Mouse (Mus musculus) limb, embryonic 14.5 days (tissue): ENCODE measurements around the gene Ppard. TPM values are rescaled to one million over a fixed set of nuclear protein-coding genes. Genes with fewer than 3 reads are reported as not detected.
"Not testable (repeated sequence)": the region's sequence is repeated elsewhere in the genome, so short reads cannot be mapped to it uniquely, and the experiment has no call there.

ENCODE experiments used
- ATAC-seq: fragments of 200-750 bp; cut with Nextera tagmentation; 2 replicates; pipeline ENCODE4 v1.8.0; 2017; ENCODE audit warnings: low read depth, moderate number of reproducible peaks, moderate TSS enrichment; ENCODE audit not compliant: low FRiP score
- DNase-seq: peaks from one replicate; pipeline ENCODE4 v3.0.0-alpha.2; 2015; ENCODE audit warnings: low spot score
- H3K27ac ChIP-seq: fragments of 300-500 bp; sonication (generic); replicated peaks from 2 replicates; pipeline ENCODE4 v1.5.1; 2014; ENCODE audit warnings: low read depth, mild to moderate bottlenecking, low read length, moderate library complexity, mixed read lengths
- H3K27me3 ChIP-seq: fragments of 300-500 bp; sonication (generic); 2 replicates; pipeline ENCODE4 v1.6.1; 2014; ENCODE audit warnings: low read length, mixed read lengths; ENCODE audit not compliant: control insufficient read depth, insufficient read depth
- H3K36me3 ChIP-seq: fragments of 300-500 bp; sonication (generic); 2 replicates; pipeline ENCODE4 v1.6.1; 2014; ENCODE audit warnings: mild to moderate bottlenecking, low read length, moderate library complexity, mixed read lengths; ENCODE audit not compliant: control insufficient read depth, insufficient read depth
- H3K4me1 ChIP-seq: fragments of 300-500 bp; sonication (generic); 2 replicates; pipeline ENCODE4 v1.6.1; 2014; ENCODE audit warnings: antibody characterized with exemption, low read length, mixed read lengths; ENCODE audit not compliant: control insufficient read depth, insufficient read depth
- H3K4me2 ChIP-seq: fragments of 300-500 bp; sonication (generic); replicated peaks from 2 replicates; pipeline ENCODE4 v1.6.1; 2014; ENCODE audit warnings: low read depth, mild to moderate bottlenecking, low read length, moderate library complexity; ENCODE audit not compliant: severe bottlenecking
- H3K4me3 ChIP-seq: fragments of 300-500 bp; sonication (generic); replicated peaks from 2 replicates; pipeline ENCODE4 v1.5.1; 2014; ENCODE audit warnings: low read length
- H3K9ac ChIP-seq: fragments of 300-500 bp; sonication (generic); 2 replicates; pipeline ENCODE4 v1.6.1; 2014; ENCODE audit warnings: mild to moderate bottlenecking, low read depth, low read length, moderate library complexity; ENCODE audit not compliant: severe bottlenecking
- H3K9me3 ChIP-seq: fragments of 300-500 bp; sonication (generic); 2 replicates; pipeline ENCODE4 v1.6.1; 2016; ENCODE audit warnings: low read length; ENCODE audit not compliant: control insufficient read depth
- POLR2A ChIP-seq: fragments of 200-500 bp; IDR thresholded peaks from 2 replicates; pipeline ENCODE4 v1.8.0; 2012; ENCODE audit warnings: inconsistent platforms, mild to moderate bottlenecking, moderate library complexity, borderline replicate concordance; ENCODE audit not compliant: insufficient read depth, insufficient read length; ENCODE audit errors: extremely low read depth
- WGBS: fragments of 180-500 bp; shearing (Covaris S2); extraction: QIAGEN DNeasy Blood & Tissue Kit; methylation state at CpG from one replicate; pipeline ENCODE4 v1.1.7; 2014; 5-methylcytosine and 5-hydroxymethylcytosine counted together
- polyA plus RNA-seq, 2 experiments: library from polyadenylated mRNA; depleted of rRNA in 1 of 2; stranded (reverse) in 1 of 2; unstranded in 1 of 2; fragments of >200 nt; fragmentation: Nextera tagmentation in 1 of 2; extraction: Ambion mirVana in 1 of 2; gene quantifications; 2 replicates each; pipeline versions ENCODE4 v1.2.1 to v1.2.3; 2012 to 2014

Ppard gene
- polyA plus RNA-seq, 2 experiments = 3.7 to 29.2 TPM

GRCm38 (mm10) chr17:28213236-28213635 is 19.3 kb upstream of the Ppard start:
- Histone ChIP-seq H3K36me3 (no peaks in the 10 kb centered on the region), H3K27me3 (no peaks in the 10 kb centered on the region), H3K4me3 (no peak overlapping the region), H3K27ac (no peak overlapping the region), H3K4me1 (peaks cover 18% of the 10 kb centered on the region), H3K4me2 (no peak overlapping the region), H3K9me3 (no peaks in the 10 kb centered on the region), H3K9ac (no peak overlapping the region)
- no peak for ATAC-seq
- no peak for TF ChIP-seq POLR2A
- WGBS = 28% methylated on average over 4 of the region's 4 CpGs
- no peak for DNase-seq

DNA sequence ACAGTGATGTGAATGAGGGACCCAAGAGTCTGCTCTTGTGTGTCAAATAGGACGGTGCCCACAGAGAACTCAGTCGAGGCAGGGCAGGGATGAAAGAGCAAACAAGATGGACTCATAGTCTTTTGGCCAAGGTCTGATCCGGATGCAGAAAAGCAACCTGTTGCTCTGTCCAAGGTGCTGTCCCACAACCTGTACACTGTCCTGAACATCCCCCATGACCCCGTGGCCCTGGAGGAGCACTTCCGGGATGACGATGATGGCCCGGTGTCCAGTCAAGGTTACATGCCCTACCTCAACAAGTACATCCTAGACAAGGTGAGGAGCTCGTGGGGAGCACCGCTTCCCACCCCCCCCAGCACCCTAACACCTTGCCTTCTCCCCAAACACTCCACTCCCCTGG is 15.7 kb upstream of the Ppard start:
- Histone ChIP-seq H3K4me3 (no peak overlapping the region), H3K27me3 (no peaks in the 10 kb centered on the region), H3K4me1 (peaks cover 14% of the 10 kb centered on the region; the same call in 1 of the 2 replicates), H3K9me3 (no peaks in the 10 kb centered on the region), H3K27ac (no peak overlapping the region), H3K36me3 (no peaks in the 10 kb centered on the region), H3K4me2 (no peak overlapping the region), H3K9ac (no peak overlapping the region)
- ATAC-seq (no peak), DNase-seq (no peak)
- 80% methylated on average over 9 of the region's 9 CpGs for WGBS
- TF ChIP-seq POLR2A = no peak

DNA sequence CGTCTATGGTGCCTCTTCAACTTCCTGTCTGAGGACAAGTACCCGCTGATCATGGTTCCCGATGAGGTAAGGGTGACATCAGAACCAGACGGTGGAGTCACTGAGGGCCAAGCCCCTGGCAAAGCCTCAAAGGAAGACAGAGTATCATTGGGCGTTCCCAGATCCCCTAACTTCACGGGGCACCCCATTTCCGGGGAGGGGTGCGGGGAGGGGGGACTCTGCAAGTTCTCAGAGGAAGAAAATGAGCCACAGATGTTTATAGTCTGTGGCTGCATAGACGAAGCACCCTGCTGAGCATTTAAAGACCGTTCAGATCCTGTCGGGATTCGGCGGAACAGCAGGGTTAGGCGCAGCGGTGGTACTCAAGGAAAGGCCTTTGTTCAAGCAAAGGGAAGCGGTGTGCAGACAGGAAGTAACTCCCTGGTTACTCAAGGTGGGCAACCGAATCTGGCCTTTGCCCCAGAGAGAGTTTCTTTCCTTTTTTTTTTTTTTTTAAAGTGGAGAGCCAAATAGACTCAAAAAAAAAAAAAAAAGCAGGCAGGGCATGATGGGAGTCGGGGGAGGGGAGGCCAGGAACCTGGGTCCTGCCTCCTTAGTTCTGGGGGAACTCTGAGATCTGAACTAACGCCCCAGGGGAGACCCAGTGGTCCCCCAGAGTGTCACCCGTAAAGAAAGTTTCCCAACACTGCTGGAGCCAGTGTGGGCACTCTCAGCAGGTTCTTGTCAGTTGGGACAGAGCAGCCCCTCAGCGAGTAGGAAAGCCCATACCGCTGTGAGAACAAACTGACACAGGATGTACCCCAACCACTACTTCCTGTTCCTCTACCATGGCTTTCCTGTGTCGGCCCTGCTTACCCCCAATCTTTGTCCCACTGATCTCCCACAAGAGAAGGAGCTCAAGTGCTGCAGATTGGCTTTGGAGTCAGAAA is 14.5 kb upstream of the Ppard start:
- Histone ChIP-seq H3K9ac (no peak overlapping the region), H3K9me3 (no peaks in the 10 kb centered on the region), H3K4me1 (peaks cover 16% of the 10 kb centered on the region), H3K4me2 (peak overlapping the region; percentile 19; the same call in 1 of the 2 replicates), H3K27me3 (no peaks in the 10 kb centered on the region), H3K27ac (peak overlapping the region; percentile 41; the same call in 1 of the 2 replicates), H3K36me3 (no peaks in the 10 kb centered on the region), H3K4me3 (peak overlapping the region; percentile 4; the same call in 1 of the 2 replicates)
- no peak for ATAC-seq
- WGBS = 17% methylated on average over 23 of the region's 23 CpGs
- no peak for DNase-seq
- no peak for TF ChIP-seq POLR2A

DNA sequence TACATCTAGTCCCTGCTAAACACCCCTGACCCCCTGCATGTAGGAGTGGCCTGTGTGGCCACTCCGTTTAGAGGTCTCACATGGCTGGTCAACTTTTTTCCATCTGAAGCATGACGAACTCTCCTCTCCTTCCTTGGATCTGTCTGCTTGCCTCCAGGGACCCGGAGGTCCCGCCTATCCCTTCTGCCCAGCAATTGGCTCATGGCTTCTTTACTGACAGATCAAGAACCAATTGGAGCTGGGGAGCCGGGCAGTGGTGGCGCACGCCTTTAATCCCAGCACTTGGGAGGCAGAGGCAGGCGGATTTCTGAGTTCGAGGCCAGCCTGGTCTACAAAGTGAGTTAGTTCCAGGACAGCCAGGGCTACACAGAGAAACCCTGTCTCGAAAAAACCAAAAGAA is 10.0 kb upstream of the Ppard start:
- not testable (repeated sequence) for H3K36me3 ChIP-seq, H3K9ac ChIP-seq, ATAC-seq, H3K9me3 ChIP-seq, H3K27ac ChIP-seq, H3K4me3 ChIP-seq, DNase-seq, H3K4me2 ChIP-seq, H3K27me3 ChIP-seq
- peaks cover 26% of the 10 kb centered on the region for H3K4me1 ChIP-seq
- WGBS = 94% methylated on average over 10 of the region's 10 CpGs

DNA sequence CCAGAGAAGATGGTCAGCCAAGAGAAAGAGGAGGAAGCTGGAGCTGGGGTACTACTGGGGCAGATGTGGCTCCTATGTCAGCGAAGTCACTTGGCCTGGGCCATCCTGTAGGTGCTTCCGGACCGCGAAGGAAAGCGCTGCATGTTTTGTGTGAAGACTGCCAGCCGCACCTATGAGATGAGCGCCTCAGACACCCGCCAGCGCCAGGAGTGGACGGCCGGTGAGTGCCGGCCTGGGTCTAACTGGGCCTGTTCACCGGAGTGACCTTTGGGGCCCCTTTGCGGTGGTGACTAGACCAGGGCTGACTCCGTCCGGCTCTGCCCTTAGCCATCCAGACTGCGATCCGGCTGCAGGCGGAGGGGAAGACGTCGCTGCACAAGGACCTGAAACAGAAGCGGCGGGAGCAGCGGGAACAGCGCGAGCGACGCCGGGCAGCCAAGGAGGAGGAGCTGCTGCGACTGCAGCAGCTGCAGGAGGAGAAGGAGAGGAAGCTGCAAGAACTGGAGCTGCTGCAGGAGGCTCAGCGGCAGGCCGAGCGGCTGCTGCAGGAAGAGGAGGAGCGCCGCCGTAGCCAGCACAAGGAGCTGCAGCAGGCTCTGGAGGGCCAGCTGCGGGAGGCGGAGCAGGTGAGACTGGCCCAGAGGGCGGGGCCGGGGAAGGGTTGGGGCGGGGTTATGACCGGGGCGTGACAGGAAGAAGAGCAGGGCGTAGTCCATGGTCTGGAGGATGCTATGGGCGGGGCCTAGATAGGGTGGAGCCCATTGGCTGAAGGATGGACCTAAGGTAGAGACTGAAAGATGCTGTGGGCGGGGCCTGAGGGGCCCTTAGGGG is 8.7 kb upstream of the Ppard start:
- peaks cover 4% of the 10 kb centered on the region; the same call in 1 of the 2 replicates for H3K36me3 ChIP-seq
- DNase-seq (peak; percentile 84), ATAC-seq (peak; percentile 87)
- no peaks in the 10 kb centered on the region for H3K27me3 ChIP-seq
- H3K9ac ChIP-seq = peak overlapping the region; percentile 73
- H3K9me3 ChIP-seq = no peaks in the 10 kb centered on the region
- H3K4me2 ChIP-seq = peak overlapping the region; percentile 94
- 3% methylated on average over 43 of the region's 46 CpGs for WGBS
- peak overlapping the region; percentile 78 for H3K27ac ChIP-seq
- TF ChIP-seq POLR2A = peak; percentile 60; the same call in 1 of the 2 replicates
- peaks cover 15% of the 10 kb centered on the region for H3K4me1 ChIP-seq
- peak overlapping the region; percentile 54 for H3K4me3 ChIP-seq
